Mouse (Mus musculus) liver, embryonic 15.5 days (tissue): ENCODE data around the gene Cdh20. TPM values are rescaled to one million over a fixed set of nuclear protein-coding genes. Genes with fewer than 3 reads are reported as not detected.
"Not testable (repeated sequence)": the region's sequence is repeated elsewhere in the genome, so short reads cannot be mapped to it uniquely, and the experiment has no call there.

Experiments used
- ATAC-seq: fragments of 200-750 bp; cut with Nextera tagmentation; 2 replicates; pipeline ENCODE4 v1.8.0; 2017; ENCODE audit warnings: moderate number of reproducible peaks, mild to moderate bottlenecking, moderate library complexity; ENCODE audit not compliant: insufficient read depth
- H3K27ac ChIP-seq: fragments of 300-500 bp; sonication (generic); replicated peaks from 2 replicates; pipeline ENCODE4 v1.5.1; 2015; ENCODE audit warnings: mild to moderate bottlenecking, inconsistent platforms
- H3K27me3 ChIP-seq: fragments of 300-500 bp; sonication (generic); 2 replicates; pipeline ENCODE4 v1.6.1; 2015; ENCODE audit warnings: mild to moderate bottlenecking, inconsistent platforms
- H3K36me3 ChIP-seq: fragments of 300-500 bp; sonication (generic); replicated peaks from 2 replicates; pipeline ENCODE4 v1.6.1; 2015; ENCODE audit warnings: moderate library complexity, mild to moderate bottlenecking, inconsistent platforms
- H3K4me1 ChIP-seq: fragments of 300-500 bp; sonication (generic); replicated peaks from 2 replicates; pipeline ENCODE4 v1.6.1; 2015; ENCODE audit warnings: inconsistent platforms
- H3K4me2 ChIP-seq: fragments of 300-500 bp; sonication (generic); 2 replicates; pipeline ENCODE4 v1.6.1; 2015; ENCODE audit warnings: moderate library complexity, mild to moderate bottlenecking, inconsistent platforms
- H3K4me3 ChIP-seq: fragments of 300-500 bp; sonication (generic); replicated peaks from 2 replicates; pipeline ENCODE4 v1.5.1; 2015; ENCODE audit warnings: mild to moderate bottlenecking, inconsistent platforms
- H3K9ac ChIP-seq: fragments of 300-500 bp; sonication (generic); 2 replicates; pipeline ENCODE4 v1.6.1; 2015; ENCODE audit warnings: moderate library complexity, mild to moderate bottlenecking, inconsistent platforms
- H3K9me3 ChIP-seq: fragments of 300-500 bp; sonication (generic); replicated peaks from 2 replicates; pipeline ENCODE4 v1.6.1; 2016; ENCODE audit warnings: inconsistent platforms
- WGBS: fragments of 180-500 bp; shearing (Covaris S2); methylation state at CpG from one replicate; pipeline ENCODE4 v1.1.7; 2015; ENCODE audit warnings: mixed read lengths; ENCODE audit not compliant: insufficient replicate concordance; 5-methylcytosine and 5-hydroxymethylcytosine counted together
- polyA plus RNA-seq: library from polyadenylated mRNA; unstranded; fragments of >200 nt; fragmentation: Nextera tagmentation; extraction: Ambion mirVana; gene quantifications from 2 replicates; pipeline ENCODE4 v1.2.1, GENCODE M21; 2015

Gene Cdh20
- polyA plus RNA-seq, 1 experiment from 2014 or later = not detected

GRCm38 (mm10) chr1:104917307-104917836, 149.0 kb downstream of the Cdh20 start:
- Histone ChIP-seq H3K27ac (no peak overlapping the region), H3K9ac (no peak overlapping the region), H3K36me3 (no peaks in the 10 kb centered on the region), H3K9me3 (no peaks in the 10 kb centered on the region), H3K27me3 (no peaks in the 10 kb centered on the region), H3K4me2 (no peak overlapping the region), H3K4me3 (no peak overlapping the region), H3K4me1 (no peaks in the 10 kb centered on the region)
- 40% methylated on average over 1 of the region's 1 CpGs for WGBS
- no peak for ATAC-seq

- no peak overlapping the region for H3K4me2 ChIP-seq
- no peak overlapping the region for H3K9ac ChIP-seq
- H3K36me3 ChIP-seq = no peaks in the 10 kb centered on the region
- no peak overlapping the region for H3K27ac ChIP-seq
- H3K4me1 ChIP-seq = no peaks in the 10 kb centered on the region
- WGBS = 38% methylated on average over 7 of the region's 7 CpGs
- no peak overlapping the region for H3K4me3 ChIP-seq
- no peaks in the 10 kb centered on the region for H3K9me3 ChIP-seq
- no peak for ATAC-seq
- H3K27me3 ChIP-seq = no peaks in the 10 kb centered on the region
These were observed 164.7 kb downstream of the Cdh20 start for GRCm38 (mm10) chr1:104933051-104933450.

- H3K9me3 ChIP-seq = no peaks in the 10 kb centered on the region
- no peak overlapping the region for H3K27ac ChIP-seq
- WGBS = 50% methylated on average over 4 of the region's 4 CpGs
- no peak overlapping the region for H3K4me3 ChIP-seq
- no peaks in the 10 kb centered on the region for H3K27me3 ChIP-seq
- H3K36me3 ChIP-seq = no peaks in the 10 kb centered on the region
- no peak for ATAC-seq
- H3K4me1 ChIP-seq = no peaks in the 10 kb centered on the region
- no peak overlapping the region for H3K9ac ChIP-seq
- H3K4me2 ChIP-seq = no peak overlapping the region
These were observed 168.6 kb downstream of the Cdh20 start for GRCm38 (mm10) chr1:104936966-104937365.

- no peak for ATAC-seq
- Histone ChIP-seq H3K4me1 (no peaks in the 10 kb centered on the region), H3K9me3 (no peaks in the 10 kb centered on the region), H3K27me3 (no peaks in the 10 kb centered on the region), H3K27ac (no peak overlapping the region), H3K4me3 (no peak overlapping the region), H3K36me3 (no peaks in the 10 kb centered on the region), H3K4me2 (no peak overlapping the region), H3K9ac (no peak overlapping the region)
These were observed 170.8 kb downstream of the Cdh20 start for GRCm38 (mm10) chr1:104939156-104939555.

GRCm38 (mm10) chr1:104944470-104945109, 176.3 kb downstream of the Cdh20 start:
- 34% methylated on average over 2 of the region's 2 CpGs for WGBS
- no peaks in the 10 kb centered on the region for H3K27me3 ChIP-seq
- no peak overlapping the region for H3K4me3 ChIP-seq
- H3K4me1 ChIP-seq = no peaks in the 10 kb centered on the region
- H3K36me3 ChIP-seq = no peaks in the 10 kb centered on the region
- H3K4me2 ChIP-seq = no peak overlapping the region
- no peak overlapping the region for H3K9ac ChIP-seq
- no peaks in the 10 kb centered on the region for H3K9me3 ChIP-seq
- no peak overlapping the region for H3K27ac ChIP-seq
- no peak for ATAC-seq

- ATAC-seq = no peak
- Histone ChIP-seq H3K36me3 (no peaks in the 10 kb centered on the region), H3K9me3 (no peaks in the 10 kb centered on the region), H3K27ac (no peak overlapping the region), H3K4me3 (no peak overlapping the region), H3K27me3 (no peaks in the 10 kb centered on the region), H3K4me1 (no peaks in the 10 kb centered on the region), H3K4me2 (no peak overlapping the region), H3K9ac (no peak overlapping the region)
- WGBS = 58% methylated on average over 2 of the region's 2 CpGs
These were observed 176.8 kb downstream of the Cdh20 start for GRCm38 (mm10) chr1:104945110-104945489.

GRCm38 (mm10) chr1:104949640-104950039, 181.3 kb downstream of the Cdh20 start:
- not testable (repeated sequence) for H3K4me2 ChIP-seq, H3K27ac ChIP-seq, H3K4me3 ChIP-seq, H3K4me1 ChIP-seq, ATAC-seq, H3K9ac ChIP-seq, H3K27me3 ChIP-seq, H3K9me3 ChIP-seq, H3K36me3 ChIP-seq
- WGBS = 54% methylated on average over 2 of the region's 2 CpGs

- Histone ChIP-seq H3K9ac (no peak overlapping the region), H3K4me2 (no peak overlapping the region), H3K27me3 (no peaks in the 10 kb centered on the region), H3K36me3 (no peaks in the 10 kb centered on the region), H3K9me3 (no peaks in the 10 kb centered on the region), H3K4me3 (no peak overlapping the region), H3K27ac (no peak overlapping the region), H3K4me1 (no peaks in the 10 kb centered on the region)
- WGBS = 43% methylated on average over 6 of the region's 6 CpGs
- ATAC-seq = no peak
These were observed 188.7 kb downstream of the Cdh20 start for GRCm38 (mm10) chr1:104957046-104957445.

GRCm38 (mm10) chr1:104961670-104962069, 193.3 kb downstream of the Cdh20 start:
- Histone ChIP-seq H3K36me3 (no peaks in the 10 kb centered on the region), H3K27me3 (no peaks in the 10 kb centered on the region), H3K9me3 (no peaks in the 10 kb centered on the region), H3K4me2 (no peak overlapping the region), H3K4me3 (no peak overlapping the region), H3K4me1 (no peaks in the 10 kb centered on the region), H3K27ac (no peak overlapping the region), H3K9ac (no peak overlapping the region)
- no peak for ATAC-seq
- WGBS = 57% methylated on average over 3 of the region's 3 CpGs

GRCm38 (mm10) chr1:104962257-104962656, 193.9 kb downstream of the Cdh20 start:
- WGBS = 65% methylated on average over 4 of the region's 4 CpGs
- H3K4me2 ChIP-seq = no peak overlapping the region

GRCm38 (mm10) chr1:104979068-104979467, 210.7 kb downstream of the Cdh20 start:
- no peak overlapping the region for H3K4me3 ChIP-seq
- no peaks in the 10 kb centered on the region for H3K27me3 ChIP-seq
- no peaks in the 10 kb centered on the region for H3K36me3 ChIP-seq
- ATAC-seq = no peak
- no peak overlapping the region for H3K4me2 ChIP-seq
- WGBS = 45% methylated on average over 2 of the region's 2 CpGs
- no peak overlapping the region for H3K27ac ChIP-seq
- no peak overlapping the region for H3K9ac ChIP-seq
- H3K9me3 ChIP-seq = no peaks in the 10 kb centered on the region
- H3K4me1 ChIP-seq = no peaks in the 10 kb centered on the region

More at GRCm38 (mm10) chr1:104962257-104962656, 193.9 kb downstream of the Cdh20 start:
- Histone ChIP-seq H3K27me3 (no peaks in the 10 kb centered on the region), H3K27ac (no peak overlapping the region), H3K4me1 (no peaks in the 10 kb centered on the region), H3K9ac (no peak overlapping the region), H3K4me3 (no peak overlapping the region), H3K9me3 (no peaks in the 10 kb centered on the region), H3K36me3 (no peaks in the 10 kb centered on the region)
- ATAC-seq = no peak

- H3K9me3 ChIP-seq = no peaks in the 10 kb centered on the region
- no peak overlapping the region for H3K9ac ChIP-seq
- H3K4me3 ChIP-seq = no peak overlapping the region
- H3K27me3 ChIP-seq = no peaks in the 10 kb centered on the region
- no peaks in the 10 kb centered on the region for H3K4me1 ChIP-seq
- H3K4me2 ChIP-seq = no peak overlapping the region
- WGBS = 59% methylated on average over 1 of the region's 1 CpGs
- no peak overlapping the region for H3K27ac ChIP-seq
- no peak for ATAC-seq
- no peaks in the 10 kb centered on the region for H3K36me3 ChIP-seq
These were observed 211.9 kb downstream of the Cdh20 start for GRCm38 (mm10) chr1:104980273-104980672.
